Mouse (Mus musculus) spleen, adult 12 weeks (tissue): ENCODE measurements around the gene Fam174a.

Source experiments
- DNase-seq: peaks from one replicate; pipeline ENCODE4 v3.0.0; 2022; ENCODE audit warnings: low spot score

Fam174a gene

DNA sequence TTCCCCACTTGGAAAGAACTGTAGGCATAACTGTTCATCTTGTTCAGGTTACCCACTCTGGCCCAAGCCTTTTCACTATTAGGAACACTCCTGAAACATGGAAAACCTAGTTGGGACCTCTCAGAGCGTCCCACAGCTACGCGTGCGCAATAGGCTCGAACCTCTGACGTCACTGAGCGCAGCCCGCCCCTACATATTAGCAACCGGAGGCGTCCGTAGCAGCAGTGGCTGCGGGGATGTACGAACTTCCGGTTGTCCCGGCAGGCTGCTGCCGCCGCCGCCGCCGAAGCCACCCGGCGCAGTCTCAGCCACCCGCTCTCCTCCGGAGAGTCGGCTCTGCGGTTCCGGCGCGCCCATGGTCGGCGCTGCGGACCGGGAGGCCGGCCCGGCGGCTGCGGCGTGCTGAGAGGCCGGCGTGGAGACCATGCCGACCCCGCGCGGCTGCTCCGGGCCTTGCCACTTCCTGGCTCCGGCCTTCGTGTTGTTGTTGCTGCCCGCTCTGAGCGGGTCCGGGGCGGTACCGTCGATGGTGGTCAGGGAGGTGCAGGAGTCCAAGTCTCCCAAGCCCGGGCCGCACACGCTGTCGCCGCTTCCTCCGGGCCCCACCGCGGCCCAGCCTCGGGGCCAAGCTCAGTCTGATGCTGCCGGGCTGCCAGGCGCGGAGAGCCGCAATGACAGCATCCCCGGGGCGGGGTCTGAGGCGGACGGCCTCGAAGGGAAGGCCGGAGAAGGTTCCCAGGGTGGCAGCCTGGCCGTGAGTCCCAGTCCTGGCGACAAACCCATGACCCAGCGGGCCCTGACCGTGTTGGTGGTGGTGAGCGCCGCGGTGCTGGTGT, at the start of gene Fam174a:
Gene Fam174a (plus strand): TSS at position 231 of the 836 bp plus-strand sequence.
- peak; percentile 79 for DNase-seq

GRCm38 (mm10) chr1:95263843-95264242, 49.6 kb upstream of the Fam174a start:
- no peak for DNase-seq

- DNase-seq = peak; percentile 6
Measured at GRCm38 (mm10) chr1:95267950-95268724, 45.3 kb upstream of the Fam174a start.

DNA sequence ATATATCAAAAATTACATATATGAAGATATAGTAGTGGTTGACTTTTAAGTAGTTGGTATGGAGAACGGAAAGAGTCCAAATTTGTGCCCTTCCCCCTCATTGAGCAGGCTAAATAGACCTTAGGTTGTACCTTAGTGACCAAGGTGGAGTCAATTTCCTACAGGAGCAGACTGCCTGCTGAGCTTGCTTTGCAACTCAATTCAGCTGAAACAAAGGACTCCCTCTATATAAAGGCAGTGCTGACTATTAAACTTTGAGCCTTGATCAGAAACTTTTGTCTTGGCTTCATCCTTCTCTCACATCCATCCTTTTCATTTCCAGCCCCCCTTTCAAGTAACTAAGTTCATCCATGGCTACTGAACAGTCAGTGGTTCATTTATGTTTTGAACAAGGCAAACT, 40.1 kb upstream of the Fam174a start:
- no peak for DNase-seq

- no peak for DNase-seq
Measured at GRCm38 (mm10) chr1:95308324-95308723, 5.1 kb upstream of the Fam174a start.

DNA sequence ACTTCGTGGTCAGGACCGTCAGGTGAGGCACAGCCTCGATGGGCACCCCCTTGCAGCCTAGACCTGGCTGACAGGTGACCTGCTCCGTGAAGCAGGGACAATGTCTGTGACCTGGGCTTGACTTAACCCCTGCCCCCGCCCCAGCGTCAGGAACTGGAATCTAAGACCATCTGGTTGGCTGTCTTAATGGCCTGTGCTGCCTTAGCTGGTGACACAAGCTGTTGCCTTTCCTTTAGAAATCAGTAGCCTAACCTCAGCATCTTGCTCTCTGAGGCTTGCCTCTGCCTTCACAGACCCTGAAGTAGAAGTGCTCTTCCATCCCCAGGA, 769 bp downstream of the Fam174a start:
- DNase-seq = no peak

GRCm38 (mm10) chr1:95315981-95316380, 2.6 kb downstream of the Fam174a start:
- DNase-seq = no peak

GRCm38 (mm10) chr1:95322219-95322618, 8.8 kb downstream of the Fam174a start:
- DNase-seq = no peak

- no peak for DNase-seq
Measured at GRCm38 (mm10) chr1:95323004-95323403, 9.6 kb downstream of the Fam174a start.

DNA sequence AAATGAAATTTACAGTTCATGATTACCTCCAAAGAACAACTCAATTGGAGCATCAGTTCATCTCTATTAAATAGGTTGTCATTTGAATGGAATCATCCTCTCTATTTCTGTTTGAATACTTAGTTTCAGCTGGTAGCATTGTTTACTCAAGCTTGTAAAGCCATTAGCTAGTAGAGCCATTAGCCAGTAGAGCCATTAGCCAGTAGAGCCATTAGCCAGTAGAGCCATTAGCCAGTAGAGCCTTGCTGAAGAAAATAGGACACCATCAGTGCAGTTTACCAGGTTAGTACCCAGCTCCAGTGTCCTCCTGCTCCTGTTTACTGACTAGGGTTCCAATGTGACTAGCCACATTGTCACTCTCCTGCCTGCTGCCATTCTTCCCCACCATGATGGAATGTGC, 13.4 kb downstream of the Fam174a start:
- no peak for DNase-seq

- no peak for DNase-seq
Measured at GRCm38 (mm10) chr1:95339618-95340017, 26.2 kb downstream of the Fam174a start.

- DNase-seq = no peak
Measured at GRCm38 (mm10) chr1:95342242-95342641, 28.8 kb downstream of the Fam174a start.

GRCm38 (mm10) chr1:95343585-95344485, 30.4 kb downstream of the Fam174a start:
- no peak for DNase-seq

GRCm38 (mm10) chr1:95354146-95354545, 40.7 kb downstream of the Fam174a start:
- DNase-seq = no peak

DNA sequence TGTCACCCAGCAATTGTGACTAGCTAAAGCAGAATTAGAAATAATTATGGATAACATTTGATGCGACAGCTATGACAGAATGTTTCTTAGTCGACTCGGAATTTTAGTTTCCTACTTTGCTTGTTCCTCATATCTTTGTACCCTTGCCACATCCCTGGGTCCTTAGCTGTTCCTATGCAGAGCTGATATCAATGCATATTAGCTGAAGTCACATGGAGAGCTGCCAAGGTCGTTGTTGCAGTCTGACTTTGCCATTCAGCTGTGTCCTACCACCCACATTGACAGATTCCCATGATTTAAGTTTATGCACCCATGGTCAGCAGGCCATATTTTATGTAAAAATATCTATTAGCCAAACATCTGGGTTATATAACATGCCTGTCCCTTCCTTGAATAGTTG, 43.5 kb downstream of the Fam174a start:
- no peak for DNase-seq

GRCm38 (mm10) chr1:95363692-95364091, 50.3 kb downstream of the Fam174a start:
- no peak for DNase-seq

DNA sequence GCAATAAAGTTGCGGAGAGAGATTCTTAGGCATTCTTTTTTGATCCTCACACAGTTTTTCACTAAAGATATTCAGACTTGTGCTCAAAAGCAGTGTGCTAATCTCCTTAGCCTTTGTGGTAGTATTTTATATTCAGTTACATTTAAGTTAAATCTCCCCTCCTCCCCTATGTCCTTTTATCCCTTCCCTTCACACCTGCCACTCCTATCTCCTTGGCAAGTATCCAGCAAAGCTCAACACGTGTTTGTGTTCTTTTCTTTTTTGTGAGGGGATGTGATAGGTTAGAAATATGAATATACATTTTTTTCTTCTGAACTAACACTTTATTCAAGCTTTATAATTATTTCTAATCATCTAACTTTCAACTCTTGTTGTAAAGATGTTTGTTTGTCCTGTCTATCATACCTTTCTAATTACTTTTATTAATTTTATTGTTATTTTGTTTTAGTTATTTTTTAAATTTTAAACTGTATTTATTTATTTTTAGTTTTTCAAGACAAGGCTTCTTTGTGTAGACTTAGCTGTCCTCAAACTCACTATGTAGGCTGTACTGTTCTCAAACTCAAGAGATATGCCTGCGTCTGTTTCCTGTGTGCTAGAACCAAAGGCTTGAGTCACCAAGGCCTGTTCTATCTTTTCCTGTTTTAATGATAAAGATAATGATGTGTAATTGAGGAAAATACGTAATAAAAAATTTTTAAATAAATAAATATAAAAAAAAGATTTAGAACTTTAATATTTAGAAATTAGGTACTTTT, 53.4 kb downstream of the Fam174a start:
- no peak for DNase-seq

DNA sequence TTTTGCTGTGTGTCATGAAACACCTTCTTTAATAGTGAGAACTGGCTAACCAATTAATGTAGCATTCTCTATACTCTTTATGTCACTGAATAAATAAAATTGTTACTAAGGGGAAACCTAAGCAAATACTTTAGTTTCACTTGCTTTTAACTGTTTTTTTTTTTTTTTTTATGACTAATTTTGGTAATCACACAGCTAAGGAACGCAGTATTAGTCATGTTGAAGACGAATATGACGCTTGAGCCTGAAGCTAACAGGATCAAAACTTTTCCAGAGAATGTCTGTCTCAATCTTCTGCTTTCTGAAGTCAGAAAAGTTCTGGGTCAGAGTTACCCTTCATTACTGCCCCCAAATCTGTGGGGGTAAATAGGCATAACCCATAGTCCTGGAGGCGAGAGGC, 54.3 kb downstream of the Fam174a start:
- DNase-seq = no peak

DNA sequence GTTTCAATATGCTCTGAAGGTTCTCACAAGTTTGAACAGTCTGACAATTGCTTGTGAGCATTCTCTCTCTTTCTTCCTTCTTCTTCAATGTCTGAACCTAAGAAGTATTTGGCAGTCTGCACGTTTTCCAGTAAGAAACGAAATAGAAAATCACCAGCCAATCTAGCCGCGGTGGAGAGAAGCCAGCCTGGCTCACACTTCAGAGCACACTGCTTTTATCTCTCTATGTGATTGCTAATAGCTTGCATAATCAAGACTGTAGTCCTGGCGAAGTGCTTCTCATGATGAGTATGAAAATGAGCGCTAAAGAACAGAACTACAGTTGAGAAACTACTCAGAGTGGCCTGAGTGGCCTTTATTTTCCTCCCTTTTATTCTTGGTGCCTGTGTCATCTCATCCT, 62.0 kb downstream of the Fam174a start:
- no peak for DNase-seq

GRCm38 (mm10) chr1:95381028-95381427, 67.6 kb downstream of the Fam174a start:
- no peak for DNase-seq
